Mouse (Mus musculus): ENCODE results near the gene Olfr741.

DNA sequence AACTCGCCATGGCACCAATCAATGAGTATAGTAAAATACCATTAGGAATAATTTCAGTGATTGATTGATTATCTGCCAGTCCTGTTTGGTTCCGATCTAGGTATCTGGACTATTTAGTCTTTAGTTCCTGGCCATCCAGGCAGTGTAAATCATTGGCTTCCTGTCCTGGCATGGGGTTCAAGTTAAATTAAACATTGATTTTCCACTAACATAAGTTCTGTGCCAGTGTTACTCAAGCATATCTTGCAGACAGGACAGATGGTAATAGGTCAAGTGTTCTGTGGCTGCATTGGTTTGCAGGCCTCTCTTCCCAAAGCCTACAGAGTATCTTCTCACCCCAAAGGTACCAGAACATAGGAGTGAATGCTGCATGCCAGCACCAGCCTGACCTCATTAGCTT is 5.9 kb downstream of the Olfr741 start:
- no peak for TF ChIP-seq CTCF (IDR thresholded peaks at IDR 0.05; ENCODE audit: low read depth, low read length)
- TF ChIP-seq POLR2AphosphoS5 (IDR thresholded peaks at IDR 0.05; ENCODE audit: insufficient replicate concordance, low read depth, low read length): no peak
- TF ChIP-seq GATA1 (IDR thresholded peaks at IDR 0.05; ENCODE audit: borderline replicate concordance, low read length): no peak
- TF ChIP-seq TAL1 (conservative IDR thresholded peaks at IDR 0.05; ENCODE audit: low read depth, low read length): no peak
- no peak for TF ChIP-seq GATA2 (IDR thresholded peaks at IDR 0.05; ENCODE audit: borderline replicate concordance, low read depth, low read length)
